Mouse (Mus musculus) yolk sac, embryonic 10.5 days (tissue): ENCODE results near the gene Palm.

Experiments
- DNase-seq: peaks from one replicate; pipeline ENCODE4 v3.0.0-alpha.2; 2017; ENCODE audit warnings: low spot score

Palm gene

GRCm38 (mm10) chr10:79798289-79798928 lies 5.0 kb downstream of the Palm start:
- peak; percentile 69 for DNase-seq

GRCm38 (mm10) chr10:79800508-79800907 lies 7.1 kb downstream of the Palm start:
- DNase-seq, result no peak

DNA sequence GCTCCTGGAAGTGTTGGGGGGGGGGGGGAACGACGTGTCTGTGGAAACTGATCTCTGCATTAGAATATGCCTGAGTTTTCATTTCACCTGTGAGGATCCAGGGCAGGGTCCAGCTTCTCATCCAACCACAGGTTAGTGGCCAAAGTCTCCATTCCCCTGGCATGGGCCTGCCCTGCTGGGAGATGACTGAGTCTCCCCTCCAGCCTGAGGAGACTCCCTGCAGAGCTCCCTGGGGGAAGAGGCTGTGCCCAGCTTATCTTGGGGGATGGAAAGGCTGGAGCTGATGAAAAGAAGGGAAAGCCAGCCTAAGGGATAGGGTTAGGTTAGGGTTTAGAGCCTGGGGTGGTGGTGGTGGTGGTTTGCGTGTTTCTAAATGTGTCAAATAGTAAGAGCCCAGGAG lies 8.5 kb downstream of the Palm start:
- DNase-seq, result no peak

GRCm38 (mm10) chr10:79802331-79802971 lies 9.1 kb downstream of the Palm start:
- DNase-seq, result peak; percentile 90

- no peak for DNase-seq
Measured at GRCm38 (mm10) chr10:79803716-79804323, 10.4 kb downstream of the Palm start.

DNA sequence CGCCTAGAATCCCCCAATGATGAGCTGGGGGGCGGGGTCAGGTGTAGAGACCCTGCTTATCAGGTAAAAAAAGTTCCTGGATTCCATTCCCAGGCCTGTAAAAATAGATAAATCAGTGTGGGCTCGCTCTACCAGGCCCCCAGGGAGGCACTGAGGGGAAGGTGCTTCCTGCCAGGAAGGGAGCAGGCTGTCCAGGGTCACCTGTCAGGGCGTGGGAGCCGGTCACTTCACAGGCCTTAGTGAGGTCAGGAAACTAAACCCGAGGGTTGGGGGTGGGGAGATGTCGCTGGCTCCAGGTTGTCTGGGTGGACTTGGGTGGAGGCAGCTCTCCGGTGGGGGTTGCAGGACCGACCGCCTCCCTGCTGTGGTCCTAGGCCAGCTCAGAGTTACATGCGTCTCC lies 12.3 kb downstream of the Palm start:
- DNase-seq, result no peak

GRCm38 (mm10) chr10:79806331-79806730 lies 13.0 kb downstream of the Palm start:
- DNase-seq, result no peak

DNA sequence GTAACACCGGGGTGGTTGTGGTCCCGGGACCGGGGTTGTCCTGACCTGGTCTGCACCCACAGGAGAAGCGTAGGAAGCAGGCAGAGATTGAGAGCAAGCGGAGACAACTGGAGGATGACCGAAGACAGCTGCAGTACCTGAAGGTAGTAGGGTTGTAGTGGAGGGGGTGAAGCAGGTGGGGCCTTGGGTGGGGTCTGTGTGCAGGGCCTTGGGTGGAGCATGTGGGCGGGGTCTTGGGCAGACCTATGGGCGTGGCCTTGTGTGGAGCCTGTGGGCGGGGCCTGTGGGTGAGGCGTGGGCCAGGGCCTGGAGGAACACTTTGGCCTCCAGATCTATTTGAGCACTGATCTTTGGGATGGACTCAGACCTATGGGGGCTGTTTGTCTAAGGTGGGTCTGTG lies 13.6 kb downstream of the Palm start:
- no peak for DNase-seq

GRCm38 (mm10) chr10:79807826-79808225 lies 14.5 kb downstream of the Palm start:
- no peak for DNase-seq

DNA sequence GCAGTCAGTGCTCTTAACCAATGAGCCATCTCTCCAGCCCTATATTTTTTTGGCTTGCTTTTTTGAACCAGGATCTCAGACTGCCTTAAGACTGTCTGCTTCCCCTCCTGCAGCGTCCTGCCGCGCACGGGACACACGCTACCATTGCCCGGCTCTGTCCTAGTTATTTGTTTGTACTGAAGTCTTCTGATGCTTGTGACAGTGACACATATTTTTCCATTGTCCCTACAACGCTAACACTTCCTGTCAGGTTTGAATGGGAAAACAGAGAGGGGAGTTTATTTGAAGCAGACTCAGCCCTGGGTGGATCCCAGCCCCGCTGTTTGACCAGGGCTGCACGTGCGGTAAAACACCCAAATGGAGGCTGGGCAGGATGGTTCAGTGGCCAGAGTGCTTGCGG lies 15.4 kb downstream of the Palm start:
- no peak for DNase-seq

DNA sequence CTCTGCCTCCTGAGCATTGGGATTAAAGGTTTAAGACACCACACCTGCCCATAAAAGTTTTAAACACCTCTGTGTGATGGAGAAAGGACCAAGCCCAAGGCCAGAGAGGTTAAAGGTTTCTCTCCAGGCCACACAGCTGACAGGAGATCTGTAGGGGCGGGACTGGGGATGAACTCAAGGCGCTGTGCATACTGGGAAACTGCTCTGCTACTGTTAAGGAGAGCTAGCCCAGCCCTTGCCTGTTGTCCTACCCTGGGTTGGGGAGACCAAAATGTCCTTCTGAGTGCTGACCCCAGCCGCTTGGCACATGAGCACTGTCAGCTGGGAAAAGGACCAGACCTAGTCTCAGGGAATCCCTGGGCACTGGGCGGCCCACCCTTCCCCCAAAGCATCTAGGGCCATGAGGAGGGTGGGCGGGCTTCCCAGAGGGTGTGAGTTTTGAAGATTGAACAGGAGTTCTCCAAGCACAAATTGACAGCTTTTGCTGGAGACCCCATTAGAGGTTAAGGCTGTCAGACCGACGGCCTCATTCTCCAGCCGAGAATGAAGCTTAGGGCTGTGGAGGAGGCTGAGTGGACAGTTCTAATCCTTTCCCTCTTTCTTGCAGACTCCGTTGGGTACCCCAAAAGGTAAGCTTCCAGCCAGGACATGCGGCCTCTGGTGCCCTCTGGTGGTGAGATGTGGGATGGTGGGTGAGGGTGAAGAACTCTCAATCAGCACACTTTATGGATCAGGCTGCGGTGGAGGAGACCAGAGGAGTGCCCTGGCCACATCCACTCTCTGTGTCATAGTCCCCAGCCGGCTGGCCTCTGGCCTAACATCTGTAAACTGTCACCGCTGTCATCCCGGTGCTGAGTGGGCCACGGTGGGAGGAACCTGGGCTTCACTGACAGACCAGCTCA lies 18.6 kb downstream of the Palm start:
- peak; percentile 70 for DNase-seq

- DNase-seq, result no peak
Measured at GRCm38 (mm10) chr10:79814271-79814842, 21.0 kb downstream of the Palm start.

- peak; percentile 62 for DNase-seq
Measured at GRCm38 (mm10) chr10:79815671-79816494, 22.5 kb downstream of the Palm start.

DNA sequence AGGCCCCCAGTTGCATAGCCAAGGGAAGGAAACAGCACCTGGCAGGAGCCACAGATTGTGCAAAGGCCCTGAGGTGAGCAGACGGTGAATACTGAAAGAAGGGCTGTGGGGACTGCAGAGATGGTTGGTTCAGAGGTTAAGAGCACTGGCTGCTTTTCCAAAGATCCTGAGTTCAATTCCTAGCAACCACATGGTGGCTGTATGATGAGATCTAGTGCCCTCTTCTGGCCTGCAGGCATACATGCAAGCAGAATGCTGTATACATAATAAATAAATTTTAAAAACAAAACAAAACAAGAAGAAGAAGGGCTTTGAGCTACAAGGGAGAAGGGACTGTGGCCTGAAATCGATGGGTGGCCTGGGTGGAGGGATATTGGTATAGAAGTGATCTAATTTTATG lies 23.7 kb downstream of the Palm start:
- no peak for DNase-seq

GRCm38 (mm10) chr10:79818225-79818624 lies 24.9 kb downstream of the Palm start:
- no peak for DNase-seq

DNA sequence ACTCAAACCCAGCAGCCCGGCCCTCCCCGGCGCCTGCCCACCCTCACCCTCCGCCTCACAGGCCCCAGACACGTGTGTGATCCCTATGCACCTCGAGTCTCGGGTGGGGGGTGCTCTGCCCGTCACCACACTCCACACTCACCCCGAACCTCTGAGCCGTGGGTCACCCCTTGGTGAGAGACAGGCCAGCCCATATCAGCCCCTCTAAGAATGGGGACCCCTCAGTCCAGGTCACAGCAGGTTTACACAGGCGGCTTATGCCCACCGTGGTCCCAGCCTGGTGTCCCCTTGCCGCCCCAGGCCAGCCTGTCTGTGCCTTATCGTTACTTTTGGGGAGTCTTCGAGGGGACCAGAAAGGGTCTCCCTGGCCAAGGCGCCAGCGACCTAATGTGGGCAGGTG lies 26.2 kb downstream of the Palm start:
- no peak for DNase-seq

DNA sequence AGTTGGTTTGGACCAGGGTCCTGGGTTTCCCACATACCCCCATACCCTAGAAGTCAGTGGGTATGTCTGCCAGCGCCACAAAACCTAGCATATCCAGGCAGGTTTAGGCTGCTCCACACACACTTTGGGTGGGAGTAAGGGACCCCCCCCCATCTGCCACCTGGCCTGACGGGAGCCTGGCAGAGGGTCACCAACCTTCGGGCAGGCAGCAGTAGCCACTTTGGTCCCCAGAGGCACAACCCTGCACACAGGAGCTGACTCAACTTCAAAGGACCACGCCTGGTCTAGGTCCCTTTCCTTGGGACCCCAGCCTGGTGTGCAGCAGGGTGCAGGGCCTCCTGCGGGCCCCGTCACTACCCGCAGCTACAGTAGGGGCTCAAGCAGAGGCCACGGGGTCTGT lies 26.9 kb downstream of the Palm start:
- no peak for DNase-seq

DNA sequence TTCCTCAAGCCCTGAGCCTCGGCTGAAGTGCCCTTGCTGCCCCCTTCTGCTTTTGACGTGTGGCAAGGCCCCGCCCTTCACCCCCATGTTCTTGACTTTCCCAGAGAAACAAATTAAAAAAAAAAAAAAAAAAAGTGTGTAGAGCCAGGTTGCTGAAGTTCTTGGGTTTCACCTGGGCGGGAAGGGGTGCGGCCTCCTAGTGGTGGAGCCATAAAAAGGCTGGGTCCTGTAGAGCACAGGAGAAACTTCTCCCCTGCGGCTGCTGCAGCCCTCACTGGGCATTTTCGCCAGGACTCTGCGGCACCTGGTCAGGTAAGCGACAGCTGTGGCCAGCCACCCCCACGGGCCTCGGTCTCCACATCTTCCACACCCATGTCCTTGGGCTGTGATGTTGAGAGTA lies 27.4 kb downstream of the Palm start, which contains the start of gene Misp:
TSS of gene Misp (plus strand) at position 208 of the 400 bp plus-strand sequence.
- DNase-seq, result no peak

DNA sequence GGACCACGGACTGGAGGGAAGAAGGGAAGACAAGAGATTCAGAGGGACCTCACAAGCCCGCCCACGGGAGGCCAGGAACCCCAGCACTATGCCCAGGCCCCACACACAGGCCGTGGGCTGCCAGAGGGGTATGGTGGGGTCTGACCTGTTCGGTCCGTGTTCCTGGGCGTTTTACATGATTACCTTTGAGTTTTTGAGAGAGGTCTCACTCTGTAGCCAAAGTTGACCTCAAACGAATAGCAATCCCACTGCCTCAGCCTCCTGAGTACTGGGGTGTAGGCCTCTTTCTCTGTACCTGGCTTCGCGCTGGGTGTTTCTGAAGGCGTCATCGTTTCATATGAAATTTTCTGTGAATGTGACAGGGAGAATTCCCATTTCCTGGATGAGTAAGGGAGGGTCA lies 28.4 kb downstream of the Palm start:
- DNase-seq, result no peak

- peak; percentile 77 for DNase-seq
Measured at GRCm38 (mm10) chr10:79822372-79822771, 29.0 kb downstream of the Palm start.

GRCm38 (mm10) chr10:79823011-79823410 lies 29.6 kb downstream of the Palm start:
- DNase-seq, result no peak
